In the genomic region with DNA sequence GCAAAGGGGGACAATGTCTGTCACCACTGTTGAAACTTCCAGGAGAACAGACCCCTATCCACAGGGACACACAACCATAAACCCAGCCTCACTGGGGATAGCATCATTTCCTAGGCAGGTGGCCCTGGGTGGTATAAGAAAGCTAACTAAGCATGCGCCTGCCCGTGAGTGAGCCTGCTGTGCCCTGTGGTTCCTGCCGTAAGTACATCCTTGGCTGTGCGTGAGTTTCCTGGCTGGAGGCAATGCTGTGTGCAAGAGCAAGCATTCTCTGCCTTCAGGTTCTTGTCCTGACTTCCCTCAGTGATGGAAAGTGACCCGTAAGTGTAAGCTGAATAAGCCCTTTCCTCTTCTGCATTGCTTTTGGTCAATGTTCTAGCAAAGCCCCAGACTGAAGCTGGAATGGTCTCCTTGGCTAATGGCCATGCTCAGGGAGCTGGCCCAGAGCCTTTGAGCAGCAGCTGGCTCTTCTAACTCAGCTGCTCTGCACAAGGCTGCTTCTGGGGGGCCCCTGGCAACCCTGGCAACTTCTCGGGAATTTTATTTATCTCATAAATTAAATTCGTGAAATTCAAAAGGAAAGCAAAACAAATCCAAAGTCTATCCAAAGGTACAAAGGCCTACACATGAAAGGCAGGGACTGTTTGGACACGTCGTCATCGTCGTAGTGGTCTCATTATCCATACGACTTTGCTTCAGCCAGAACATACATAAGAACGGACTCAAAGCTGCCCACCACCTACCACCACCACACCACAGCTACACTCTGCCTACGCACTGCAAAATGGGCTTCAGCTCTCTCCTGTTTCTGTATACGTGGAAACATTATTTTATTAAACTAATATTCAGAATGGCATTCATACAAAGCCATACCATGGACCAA, we compare ENCODE assay signal across 8 mouse cellular contexts. TPM values are rescaled to one million over a fixed set of nuclear protein-coding genes. Genes with fewer than 3 reads are reported as not detected.
DNase-seq lines count a peak whose midpoint lies in the region; ATAC-seq and TF ChIP-seq lines count a peak whose summit lies in the region.
"Had no signal": no experiment of that assay in that cellular context is flagged by ENCODE, and none has a peak within 500 bp of the region (broad histone marks: within the 10 kb centered on the region; RNA-seq: fewer than 3 reads in every experiment).

No protein-coding gene starts in this region.

- no peak for DNase-seq in heart, embryonic 10.5 days (ENCODE audit: low spot score)
- peak; percentile 30 for DNase-seq in Muller cell, postnatal 12 days (ENCODE audit: inconsistent ontology term)
- peak; percentile 45 for DNase-seq in lung, postnatal 0 days (ENCODE audit: low spot score)
- DNase-seq in yolk sac, embryonic 10.5 days (ENCODE audit: low spot score) = no peak
- DNase-seq: adrenal gland, postnatal 25 days had no signal

- TF ChIP-seq CTCF in lung, postnatal 0 days (IDR thresholded peaks at IDR 0.05) = no peak

- no peak overlapping the region for H3K4me2 ChIP-seq in heart, embryonic 11.5 days
- H3K4me2 ChIP-seq in heart, embryonic 13.5 days = no peak overlapping the region
- no peak overlapping the region for H3K4me2 ChIP-seq in lung, postnatal 0 days (replicated peaks; ENCODE audit: low read depth, low read length)

- WGBS in heart, embryonic 10.5 days = 80% methylated on average over 15 of the region's 15 CpGs
- 75% methylated on average over 15 of the region's 15 CpGs for WGBS in heart, embryonic 11.5 days (ENCODE audit: insufficient replicate concordance)
- 72% methylated on average over 15 of the region's 15 CpGs for WGBS in heart, embryonic 13.5 days
- WGBS in lung, postnatal 0 days = 63% methylated on average over 15 of the region's 15 CpGs

- H3K4me1 ChIP-seq in heart, embryonic 10.5 days = peaks cover 76% of the 10 kb centered on the region
- H3K4me1 ChIP-seq in heart, embryonic 11.5 days (ENCODE audit: control insufficient read depth, insufficient read depth, low read length) = peaks cover 32% of the 10 kb centered on the region
- H3K4me1 ChIP-seq in heart, embryonic 13.5 days = peaks cover 62% of the 10 kb centered on the region
- H3K4me1 ChIP-seq in lung, postnatal 0 days (ENCODE audit: insufficient read depth, low read depth, low read length) = peaks cover 4% of the 10 kb centered on the region; the same call in 1 of the 2 replicates

- H3K27me3 ChIP-seq in heart, embryonic 10.5 days (ENCODE audit: insufficient read depth, poor library complexity, severe bottlenecking) = no peaks in the 10 kb centered on the region
- H3K27me3 ChIP-seq in heart, embryonic 11.5 days (ENCODE audit: control insufficient read depth, insufficient read depth, low read length) = no peaks in the 10 kb centered on the region
- H3K27me3 ChIP-seq in heart, embryonic 13.5 days (replicated peaks) = no peaks in the 10 kb centered on the region
- H3K27me3 ChIP-seq in lung, postnatal 0 days (replicated peaks; ENCODE audit: insufficient read depth, low read length) = no peaks in the 10 kb centered on the region

- H3K9me3 ChIP-seq in heart, embryonic 10.5 days = no peaks in the 10 kb centered on the region
- H3K9me3 ChIP-seq in heart, embryonic 11.5 days (replicated peaks; ENCODE audit: control insufficient read depth, low read length) = no peaks in the 10 kb centered on the region
- no peaks in the 10 kb centered on the region for H3K9me3 ChIP-seq in heart, embryonic 13.5 days
- no peaks in the 10 kb centered on the region for H3K9me3 ChIP-seq in lung, postnatal 0 days (ENCODE audit: low read length)

- no peaks in the 10 kb centered on the region for H3K36me3 ChIP-seq in heart, embryonic 10.5 days
- no peaks in the 10 kb centered on the region for H3K36me3 ChIP-seq in heart, embryonic 11.5 days (ENCODE audit: control insufficient read depth, insufficient read depth, low read length)
- H3K36me3 ChIP-seq in heart, embryonic 13.5 days = no peaks in the 10 kb centered on the region
- no peaks in the 10 kb centered on the region for H3K36me3 ChIP-seq in lung, postnatal 0 days (ENCODE audit: insufficient read depth, low read length)

- H3K4me3 ChIP-seq in heart, embryonic 10.5 days = no peak overlapping the region
- H3K4me3 ChIP-seq in heart, embryonic 11.5 days (ENCODE audit: low read depth, low read length) = no peak overlapping the region
- no peak overlapping the region for H3K4me3 ChIP-seq in heart, embryonic 13.5 days
- no peak overlapping the region for H3K4me3 ChIP-seq in lung, postnatal 0 days (ENCODE audit: low read depth, low read length)

- no peak for ATAC-seq in heart, embryonic 11.5 days (replicated peaks; ENCODE audit: insufficient number of reproducible peaks, low FRiP score, low TSS enrichment)
- no peak for ATAC-seq in heart, embryonic 13.5 days (ENCODE audit: extremely low read depth, insufficient number of reproducible peaks, low FRiP score, low TSS enrichment)
- 0 out of 2 replicates have a peak, but pooled peaks have one; percentile 34 for ATAC-seq in lung, postnatal 0 days
- no peak for ATAC-seq in inflammation-experienced regulatory T-cells, adult 6 months

- TF ChIP-seq EP300 in lung, postnatal 0 days (IDR thresholded peaks at IDR 0.05) = no peak

- H3K27ac ChIP-seq in heart, embryonic 10.5 days = peak overlapping the region; percentile 77
- no peak overlapping the region; the same call in 1 of the 2 replicates for H3K27ac ChIP-seq in heart, embryonic 11.5 days (ENCODE audit: low read depth, low read length)
- peak overlapping the region; percentile 36 for H3K27ac ChIP-seq in heart, embryonic 13.5 days (replicated peaks)
- no peak overlapping the region for H3K27ac ChIP-seq in lung, postnatal 0 days (ENCODE audit: low read length)

- no peak overlapping the region for H3K9ac ChIP-seq in heart, embryonic 11.5 days (ENCODE audit: low read depth, low read length)
- H3K9ac ChIP-seq in heart, embryonic 13.5 days = no peak overlapping the region
- H3K9ac ChIP-seq in lung, postnatal 0 days (replicated peaks; ENCODE audit: low read depth) = no peak overlapping the region

RNA-seq across cellular contexts. Expression of a gene that starts 50.7 kb away (rescaled TPM):
- polyA plus RNA-seq in heart, embryonic 10.5 days (2016; fragmentation: Nextera tagmentation; extraction: Ambion mirVana) = 0.40 and 0.57 TPM in 2 replicates
- 0.11 and 0.25 TPM in 2 replicates for polyA plus RNA-seq in heart, embryonic 11.5 days (2014; fragmentation: Nextera tagmentation; extraction: Ambion mirVana)
- polyA plus RNA-seq in heart, embryonic 13.5 days (2015; fragmentation: Nextera tagmentation; extraction: Ambion mirVana) = 0.28 and 0.55 TPM in 2 replicates
- polyA plus RNA-seq in lung, postnatal 0 days (2015; fragmentation: Nextera tagmentation; extraction: Ambion mirVana) = 0.12 and 0.37 TPM in 2 replicates
- polyA plus RNA-seq in inflammation-experienced regulatory T-cells, adult 6 months (2017; shearing (Covaris generic)) = under 1 TPM in 1 of 3 experiments, not detected in 2; 0.21 TPM

Comparison
In these comparisons a context has a peak if more than half of its experiments do, and no peak if none do; other contexts are left out.
1. H3K27ac ChIP-seq: peak in heart, embryonic 10.5 days (single experiment) and heart, embryonic 13.5 days (single experiment); none in heart, embryonic 11.5 days (single experiment) and lung, postnatal 0 days (single experiment).
2. DNase-seq: peak in Muller cell, postnatal 12 days (single experiment) and lung, postnatal 0 days (single experiment); none in heart, embryonic 10.5 days (single experiment) and yolk sac, embryonic 10.5 days (single experiment).